Mouse (Mus musculus): ENCODE measurements around the gene Cend1. TPM values are rescaled to one million over a fixed set of nuclear protein-coding genes. Genes with fewer than 3 reads are reported as not detected.
"Not testable (repeated sequence)": the region's sequence is repeated elsewhere in the genome, so short reads cannot be mapped to it uniquely, and the experiment has no call there.

Cend1 gene
- polyA plus RNA-seq, 1 experiment = 231 TPM

DNA sequence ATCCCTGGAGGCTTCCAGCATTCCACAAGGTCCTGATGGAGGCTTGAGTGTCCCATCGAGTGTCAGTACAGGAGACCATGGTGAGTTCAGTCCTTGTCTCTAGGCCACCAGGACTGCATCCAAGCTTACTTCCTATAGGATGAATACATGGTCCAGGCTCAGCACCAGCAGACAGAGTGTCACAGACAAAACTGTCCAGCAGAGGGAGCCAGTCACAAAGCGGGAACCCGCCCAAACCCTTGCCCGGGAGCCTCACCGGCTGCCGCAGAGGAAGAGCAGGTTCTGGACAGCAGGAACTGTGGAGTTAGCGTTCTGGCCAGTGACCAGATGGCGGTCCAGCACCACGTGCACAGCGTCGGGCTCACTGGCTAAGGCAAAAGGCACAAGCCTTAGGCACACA is 20.5 kb downstream of the Cend1 start:
- TF ChIP-seq CTCF (IDR thresholded peaks at IDR 0.05; ENCODE audit: extremely low read depth, insufficient read depth, low read length) (peak; percentile 84), POLR2A (IDR thresholded peaks at IDR 0.05; ENCODE audit: extremely low read depth, insufficient read depth, low read length) (no peak)
- Histone ChIP-seq H3K4me1 (ENCODE audit: control insufficient read depth, insufficient read depth, low read length) (no peaks in the 10 kb centered on the region; the same call in 1 of the 2 replicates), H3K4me3 (ENCODE audit: insufficient read depth, low read length) (no peak overlapping the region), H3K27ac (ENCODE audit: insufficient read depth, low read length) (no peak overlapping the region)

DNA sequence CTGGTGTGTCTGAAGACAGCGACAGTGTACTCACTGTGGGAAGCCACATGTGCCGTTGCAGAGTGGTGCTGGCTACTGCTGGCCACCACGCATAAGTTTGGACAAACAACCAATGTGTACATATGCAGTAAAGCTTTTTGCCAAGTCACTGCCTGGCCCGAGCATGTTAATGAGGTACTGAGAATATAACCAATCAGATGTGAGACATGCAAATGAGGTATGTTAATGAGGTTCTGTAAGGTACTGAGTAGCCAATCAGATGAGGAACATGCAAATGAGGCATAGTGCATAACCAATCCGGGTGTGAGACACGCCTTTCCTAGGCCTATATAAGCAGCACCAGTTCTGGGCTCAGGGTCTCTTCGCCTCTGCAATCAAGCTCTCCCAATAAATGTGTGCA is 21.6 kb downstream of the Cend1 start:
- not testable (repeated sequence) for H3K27ac ChIP-seq (ENCODE audit: insufficient read depth, low read length); H3K4me1 ChIP-seq (ENCODE audit: control insufficient read depth, insufficient read depth, low read length); H3K4me3 ChIP-seq (ENCODE audit: insufficient read depth, low read length)

DNA sequence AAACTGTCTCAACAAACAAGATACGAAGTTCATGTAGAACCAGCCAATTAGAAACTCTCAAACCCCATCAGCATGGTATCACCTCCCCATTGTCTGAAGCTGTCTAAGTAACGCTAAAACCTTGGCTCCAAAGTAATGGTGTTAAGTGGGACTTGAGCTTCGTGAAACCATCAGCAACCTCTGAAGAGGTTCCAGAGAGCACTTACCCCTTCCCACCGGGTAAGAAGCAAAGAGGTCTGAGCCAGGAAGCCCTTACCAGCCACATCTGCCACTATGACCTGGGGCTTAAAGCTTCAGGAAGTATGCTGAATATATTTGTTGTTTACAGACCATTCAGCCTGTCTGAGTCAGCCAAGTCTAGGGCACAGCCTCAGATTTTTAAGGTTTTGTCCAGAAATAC is 23.8 kb downstream of the Cend1 start:
- no peak for TF ChIP-seq CTCF (IDR thresholded peaks at IDR 0.05; ENCODE audit: extremely low read depth, insufficient read depth, low read length)
- TF ChIP-seq POLR2A (IDR thresholded peaks at IDR 0.05; ENCODE audit: extremely low read depth, insufficient read depth, low read length) = no peak

DNA sequence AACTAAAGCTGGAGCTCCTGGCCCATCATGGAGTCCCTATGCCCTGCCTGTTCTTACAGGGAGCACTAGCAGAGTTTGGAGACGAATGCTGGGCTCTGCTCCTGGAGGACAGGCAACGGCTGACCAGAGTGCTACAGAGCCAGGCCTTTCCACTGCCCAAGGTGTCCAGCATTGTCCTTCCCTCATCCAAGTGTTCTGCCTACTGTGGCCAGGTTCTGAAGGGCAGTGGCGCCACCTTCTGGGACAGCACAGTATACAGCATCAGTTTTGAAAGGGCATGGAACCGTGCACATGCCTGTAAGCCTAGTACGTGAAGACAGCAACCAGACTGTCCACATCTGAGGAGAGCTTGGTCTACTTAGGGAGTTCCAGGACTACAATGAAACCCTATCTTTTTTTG is 26.0 kb downstream of the Cend1 start:
- H3K4me1 ChIP-seq (ENCODE audit: control insufficient read depth, insufficient read depth, low read length) = no peaks in the 10 kb centered on the region
- no peak overlapping the region for H3K4me3 ChIP-seq (ENCODE audit: insufficient read depth, low read length)
- TF ChIP-seq CTCF (IDR thresholded peaks at IDR 0.05; ENCODE audit: extremely low read depth, insufficient read depth, low read length) (peak; percentile 86), POLR2A (IDR thresholded peaks at IDR 0.05; ENCODE audit: extremely low read depth, insufficient read depth, low read length) (no peak)
- no peak overlapping the region for H3K27ac ChIP-seq (ENCODE audit: insufficient read depth, low read length)

More for the DNA sequence above, 23.8 kb downstream of the Cend1 start:
- no peak overlapping the region for H3K4me3 ChIP-seq (ENCODE audit: insufficient read depth, low read length)
- no peak overlapping the region for H3K27ac ChIP-seq (ENCODE audit: insufficient read depth, low read length)
- no peaks in the 10 kb centered on the region; the same call in 1 of the 2 replicates for H3K4me1 ChIP-seq (ENCODE audit: control insufficient read depth, insufficient read depth, low read length)

DNA sequence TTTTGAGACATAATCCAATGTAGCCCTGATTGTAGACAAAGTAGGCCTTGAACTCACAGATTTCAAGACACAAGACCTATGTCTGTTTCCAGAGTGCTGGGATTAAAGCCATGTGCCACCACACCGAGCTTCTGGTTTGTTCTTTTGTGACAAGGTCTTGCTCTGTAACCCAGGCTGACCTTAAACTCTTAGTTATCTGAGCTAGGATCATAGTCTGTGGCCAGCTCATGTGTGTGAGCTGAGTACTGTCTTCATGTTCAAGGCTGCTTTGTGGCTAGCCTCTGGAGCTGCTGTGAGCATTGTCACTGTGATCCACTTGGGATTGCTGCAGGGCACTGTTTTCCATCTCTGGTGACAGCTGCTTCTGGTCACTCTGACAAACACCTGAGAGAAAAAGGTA is 33.9 kb downstream of the Cend1 start:
- Histone ChIP-seq H3K4me3 (ENCODE audit: insufficient read depth, low read length) (no peak overlapping the region), H3K27ac (ENCODE audit: insufficient read depth, low read length) (no peak overlapping the region), H3K4me1 (ENCODE audit: control insufficient read depth, insufficient read depth, low read length) (peaks cover 6% of the 10 kb centered on the region; the same call in 1 of the 2 replicates)
- TF ChIP-seq POLR2A (IDR thresholded peaks at IDR 0.05; ENCODE audit: extremely low read depth, insufficient read depth, low read length) (no peak), CTCF (IDR thresholded peaks at IDR 0.05; ENCODE audit: extremely low read depth, insufficient read depth, low read length) (no peak)

DNA sequence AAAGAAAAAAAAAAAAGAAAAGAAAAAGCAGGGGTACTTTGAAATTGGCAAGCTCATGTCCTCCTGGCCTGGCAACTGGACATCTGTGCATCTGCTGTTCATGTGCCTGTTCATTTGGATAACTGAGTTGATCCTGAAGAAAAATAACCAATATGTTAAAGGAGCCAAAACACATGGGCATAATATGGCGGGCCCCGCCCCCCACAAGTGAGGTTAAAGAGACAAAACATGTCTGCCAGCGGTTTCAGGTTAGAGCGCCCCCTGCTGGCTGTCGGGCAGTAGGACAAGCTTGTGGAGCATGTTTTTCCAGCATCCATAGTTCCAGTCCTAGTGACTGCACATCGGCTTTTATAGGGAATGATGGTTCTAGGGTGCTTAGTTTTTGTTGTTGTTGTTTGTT is 34.5 kb downstream of the Cend1 start:
- peak; percentile 49 for TF ChIP-seq CTCF (IDR thresholded peaks at IDR 0.05; ENCODE audit: extremely low read depth, insufficient read depth, low read length)
- no peak for TF ChIP-seq POLR2A (IDR thresholded peaks at IDR 0.05; ENCODE audit: extremely low read depth, insufficient read depth, low read length)
- Histone ChIP-seq H3K4me3 (ENCODE audit: insufficient read depth, low read length) (no peak overlapping the region), H3K4me1 (ENCODE audit: control insufficient read depth, insufficient read depth, low read length) (peaks cover 6% of the 10 kb centered on the region; the same call in 1 of the 2 replicates), H3K27ac (ENCODE audit: insufficient read depth, low read length) (no peak overlapping the region)

DNA sequence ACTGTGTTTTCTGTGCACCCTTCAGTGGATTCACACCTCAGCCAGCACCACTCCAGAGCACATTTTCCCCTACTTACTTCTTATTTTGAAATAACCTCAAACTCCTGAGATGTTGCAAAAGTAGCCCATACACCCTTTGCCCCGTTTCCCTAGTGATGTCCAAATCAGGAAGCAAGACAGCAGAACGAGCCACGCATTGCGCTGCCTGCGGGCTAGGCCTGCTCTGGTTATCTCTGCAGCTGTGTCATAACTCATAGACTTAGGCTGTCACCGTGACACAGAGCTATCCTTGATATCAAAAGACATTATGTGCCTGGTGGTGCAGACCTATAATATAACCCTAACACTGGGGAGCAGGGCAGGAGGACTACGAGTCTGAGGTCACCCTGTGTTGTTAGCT is 35.1 kb downstream of the Cend1 start:
- Histone ChIP-seq H3K4me3 (ENCODE audit: insufficient read depth, low read length) (no peak overlapping the region), H3K27ac (ENCODE audit: insufficient read depth, low read length) (no peak overlapping the region), H3K4me1 (ENCODE audit: control insufficient read depth, insufficient read depth, low read length) (peaks cover 6% of the 10 kb centered on the region; the same call in 1 of the 2 replicates)
- no peak for TF ChIP-seq POLR2A (IDR thresholded peaks at IDR 0.05; ENCODE audit: extremely low read depth, insufficient read depth, low read length)
- TF ChIP-seq CTCF (IDR thresholded peaks at IDR 0.05; ENCODE audit: extremely low read depth, insufficient read depth, low read length) = no peak

DNA sequence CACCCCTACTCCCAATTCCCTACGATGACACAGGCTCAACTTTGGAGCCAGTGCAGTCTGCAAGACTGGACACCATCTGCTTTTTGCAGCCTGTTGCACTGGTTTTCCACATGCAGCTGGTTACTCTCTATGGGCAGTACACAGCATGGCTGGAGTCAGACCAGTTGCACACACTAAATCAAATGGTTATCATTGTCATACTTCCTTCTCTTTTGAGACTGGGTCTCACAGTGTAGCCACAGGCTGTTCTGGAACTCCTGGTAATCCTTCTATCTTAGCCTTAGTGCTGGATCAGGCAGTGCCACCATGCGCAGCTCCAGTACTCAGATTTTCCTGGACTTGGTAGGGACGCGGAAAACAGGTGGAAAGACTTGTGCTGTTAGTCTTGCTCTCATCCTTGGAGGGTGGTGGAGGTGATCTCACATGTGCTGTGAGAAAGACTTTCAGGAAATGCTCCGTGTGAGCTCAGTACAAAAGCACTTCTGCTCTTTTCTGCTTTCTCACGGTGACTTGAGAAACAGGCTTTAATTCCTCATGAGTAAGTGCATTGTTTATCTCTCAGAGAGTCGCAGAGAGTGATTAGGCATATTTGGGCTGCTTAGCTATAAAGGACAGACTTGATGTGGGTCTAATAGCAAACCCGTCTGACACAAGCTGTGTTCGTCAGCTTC is 36.6 kb downstream of the Cend1 start:
- H3K4me3 ChIP-seq (ENCODE audit: insufficient read depth, low read length) = peak overlapping the region; percentile 63
- H3K4me1 ChIP-seq (ENCODE audit: control insufficient read depth, insufficient read depth, low read length) = peaks cover 6% of the 10 kb centered on the region; the same call in 1 of the 2 replicates
- no peak overlapping the region for H3K27ac ChIP-seq (ENCODE audit: insufficient read depth, low read length)
- TF ChIP-seq CTCF (IDR thresholded peaks at IDR 0.05; ENCODE audit: extremely low read depth, insufficient read depth, low read length) = no peak
- no peak for TF ChIP-seq POLR2A (IDR thresholded peaks at IDR 0.05; ENCODE audit: extremely low read depth, insufficient read depth, low read length)

DNA sequence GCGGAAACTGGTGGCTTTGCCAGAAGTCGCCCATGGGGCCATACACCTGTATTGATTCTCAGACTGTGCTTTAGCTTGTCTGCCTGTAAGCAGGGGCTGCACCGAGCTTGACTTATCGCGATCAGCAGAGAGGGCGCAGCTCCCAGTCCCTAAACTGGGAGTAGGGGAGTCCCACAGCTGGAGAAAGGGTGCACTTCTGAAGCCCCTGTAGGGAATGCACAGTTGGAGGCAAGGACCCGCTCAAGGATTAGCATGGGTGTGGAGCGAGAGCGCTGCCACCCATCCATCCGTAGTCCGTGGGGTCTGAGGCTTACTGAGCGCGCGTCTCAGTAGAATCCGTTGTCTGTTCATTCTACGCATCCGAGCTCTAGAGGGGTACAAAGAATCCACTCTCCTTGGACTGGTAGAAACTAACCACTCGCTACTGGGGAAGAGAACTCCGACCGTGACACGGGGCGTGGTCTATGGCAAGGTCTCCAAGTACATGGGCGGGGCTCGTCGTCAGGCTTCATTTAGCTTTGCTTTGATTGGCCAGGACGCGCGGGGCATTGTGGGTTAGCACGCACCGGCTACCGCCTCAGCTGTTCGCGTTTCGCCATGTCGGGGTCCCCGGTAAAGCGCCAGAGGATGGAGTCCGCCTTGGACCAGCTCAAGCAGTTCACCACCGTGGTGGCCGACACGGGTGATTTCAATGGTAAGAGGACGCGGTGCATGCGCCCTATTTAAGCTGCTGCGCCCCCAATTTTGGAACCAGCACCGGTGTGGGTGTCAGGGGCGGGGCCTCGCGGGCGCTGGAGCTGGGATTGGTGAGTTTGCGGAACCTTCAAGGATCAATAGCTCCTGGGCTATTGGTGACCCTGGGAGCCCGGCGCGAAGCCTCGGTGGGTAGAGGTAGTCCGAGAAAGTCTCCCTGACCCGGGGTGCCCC is 37.4 kb downstream of the Cend1 start, which contains the start of gene Taldo1:
Gene Taldo1, plus strand, starts transcription at position 575 of the 927 bp plus-strand sequence.
- peak within 1 kb of the TSS; percentile 1; the same call in 1 of the 2 replicates for H3K27ac ChIP-seq (ENCODE audit: insufficient read depth, low read length)
- no peak for TF ChIP-seq CTCF (IDR thresholded peaks at IDR 0.05; ENCODE audit: extremely low read depth, insufficient read depth, low read length)
- TF ChIP-seq POLR2A (IDR thresholded peaks at IDR 0.05; ENCODE audit: extremely low read depth, insufficient read depth, low read length) = peak; percentile 69
- peaks cover 6% of the 10 kb centered on the region; the same call in 1 of the 2 replicates for H3K4me1 ChIP-seq (ENCODE audit: control insufficient read depth, insufficient read depth, low read length)
- H3K4me3 ChIP-seq (ENCODE audit: insufficient read depth, low read length) = peak within 1 kb of the TSS; percentile 63

Data from cortical plate, adult 2 months (tissue).